Mouse (Mus musculus) stomach, embryonic 15.5 days (tissue): ENCODE data around the gene Kcnd3. TPM values are rescaled to one million over a fixed set of nuclear protein-coding genes. Genes with fewer than 3 reads are reported as not detected.

ENCODE experiments used
- ATAC-seq: fragments of 200-750 bp; cut with Nextera tagmentation; 2 replicates; pipeline ENCODE4 v1.8.0; 2017; ENCODE audit warnings: low read depth, moderate number of reproducible peaks, moderate TSS enrichment; ENCODE audit not compliant: insufficient read depth, low FRiP score
- H3K27ac ChIP-seq: fragments of 300-500 bp; sonication (generic); 2 replicates; pipeline ENCODE4 v1.5.1; 2015; ENCODE audit warnings: mild to moderate bottlenecking, inconsistent platforms
- H3K27me3 ChIP-seq: fragments of 300-500 bp; sonication (generic); replicated peaks from 2 replicates; pipeline ENCODE4 v1.6.1; 2015; ENCODE audit warnings: inconsistent platforms
- H3K36me3 ChIP-seq: fragments of 300-500 bp; sonication (generic); 2 replicates; pipeline ENCODE4 v1.6.1; 2015; ENCODE audit warnings: inconsistent platforms
- H3K4me1 ChIP-seq: fragments of 300-500 bp; sonication (generic); 2 replicates; pipeline ENCODE4 v1.6.1; 2015; ENCODE audit warnings: inconsistent platforms
- H3K4me2 ChIP-seq: fragments of 300-500 bp; sonication (generic); 2 replicates; pipeline ENCODE4 v1.6.1; 2015; ENCODE audit warnings: mild to moderate bottlenecking, inconsistent platforms
- H3K4me3 ChIP-seq: fragments of 300-500 bp; sonication (generic); replicated peaks from 2 replicates; pipeline ENCODE4 v1.5.1; 2015; ENCODE audit warnings: inconsistent platforms
- H3K9ac ChIP-seq: fragments of 300-500 bp; sonication (generic); 2 replicates; pipeline ENCODE4 v1.6.1; 2015; ENCODE audit warnings: inconsistent platforms
- H3K9me3 ChIP-seq: fragments of 300-500 bp; sonication (generic); 2 replicates; pipeline ENCODE4 v1.6.1; 2016; ENCODE audit warnings: inconsistent platforms
- WGBS: fragments of 180-500 bp; shearing (Covaris S2); methylation state at CpG from one replicate; pipeline ENCODE4 v1.1.7; 2015; 5-methylcytosine and 5-hydroxymethylcytosine counted together
- polyA plus RNA-seq: library from polyadenylated mRNA; unstranded; fragments of >200 nt; fragmentation: Nextera tagmentation; extraction: Ambion mirVana; gene quantifications from 2 replicates; pipeline ENCODE4 v1.2.1, GENCODE M21; 2015

The Kcnd3 gene
- polyA plus RNA-seq, 1 experiment from 2014 or later = 6.2 TPM

DNA sequence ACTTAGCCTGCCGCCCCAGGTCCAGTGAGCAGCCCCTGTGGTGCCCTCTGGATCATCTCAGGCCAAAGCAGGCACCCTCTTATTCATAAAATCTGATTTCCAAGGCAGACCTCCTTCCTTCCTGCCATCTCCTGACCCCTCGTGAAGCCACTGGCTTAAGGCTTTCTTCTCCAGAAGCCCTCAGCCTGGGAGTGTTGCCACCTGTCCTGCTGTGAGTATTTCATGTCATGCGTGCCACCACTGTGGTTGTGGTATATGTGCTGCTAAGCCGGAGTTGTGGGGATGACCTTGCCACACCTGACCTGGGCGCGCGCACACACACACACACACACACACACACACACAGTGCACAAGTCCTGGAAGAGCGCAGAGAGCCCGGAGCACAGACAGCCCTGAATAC is 117.8 kb downstream of the Kcnd3 start:
- H3K36me3 ChIP-seq = no peaks in the 10 kb centered on the region
- H3K9me3 ChIP-seq = no peaks in the 10 kb centered on the region
- no peaks in the 10 kb centered on the region for H3K4me1 ChIP-seq
- no peak overlapping the region for H3K4me2 ChIP-seq
- no peak overlapping the region for H3K27ac ChIP-seq
- H3K4me3 ChIP-seq = no peak overlapping the region
- WGBS = 65% methylated on average over 9 of the region's 9 CpGs
- H3K27me3 ChIP-seq = no peaks in the 10 kb centered on the region
- ATAC-seq = no peak
- H3K9ac ChIP-seq = no peak overlapping the region

DNA sequence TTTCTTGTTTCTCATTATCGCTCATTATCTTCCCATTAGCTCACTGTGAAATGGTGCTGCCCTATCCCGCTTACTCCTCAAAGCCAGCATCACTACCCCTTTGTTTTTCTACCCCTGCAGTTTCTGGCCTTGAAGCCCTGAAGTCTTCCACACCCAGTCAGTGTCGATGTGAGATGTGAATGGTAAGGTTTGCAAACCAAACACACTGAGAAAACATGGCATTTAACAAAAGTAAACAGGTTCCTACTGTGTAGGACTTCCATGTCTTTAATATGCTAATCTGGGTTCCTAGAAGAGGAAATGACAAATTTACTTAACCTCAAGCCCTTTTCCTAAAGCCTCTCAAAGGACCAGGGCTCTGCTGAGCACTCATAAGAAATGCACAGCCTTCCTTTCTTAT is 118.7 kb downstream of the Kcnd3 start:
- ATAC-seq = no peak
- Histone ChIP-seq H3K9me3 (no peaks in the 10 kb centered on the region), H3K36me3 (no peaks in the 10 kb centered on the region), H3K4me1 (no peaks in the 10 kb centered on the region), H3K4me2 (no peak overlapping the region), H3K4me3 (no peak overlapping the region), H3K27me3 (no peaks in the 10 kb centered on the region), H3K9ac (no peak overlapping the region), H3K27ac (no peak overlapping the region)
- WGBS = 46% methylated on average over 3 of the region's 3 CpGs

DNA sequence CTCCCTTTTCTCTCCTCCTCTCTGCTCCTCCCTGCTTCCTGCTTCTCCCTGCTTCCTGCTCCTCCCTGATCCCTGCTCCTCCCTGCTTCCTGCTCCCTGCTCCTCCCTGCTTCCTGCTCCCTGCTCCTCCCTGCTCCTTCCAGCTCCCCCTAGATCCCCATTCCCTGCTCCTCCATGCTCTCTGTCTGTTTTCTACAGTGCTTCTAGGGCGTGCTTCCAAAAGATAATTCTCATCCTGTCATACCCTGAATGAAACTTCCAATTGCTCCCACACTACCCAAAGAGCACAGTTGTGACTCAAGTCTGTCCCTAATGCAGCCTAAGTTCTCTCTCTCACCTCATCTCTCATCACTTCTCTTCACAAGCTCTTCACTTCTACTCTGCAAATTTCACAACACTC is 119.8 kb downstream of the Kcnd3 start:
- no peak overlapping the region for H3K9ac ChIP-seq
- no peaks in the 10 kb centered on the region for H3K4me1 ChIP-seq
- H3K9me3 ChIP-seq = no peaks in the 10 kb centered on the region
- no peak overlapping the region for H3K4me2 ChIP-seq
- ATAC-seq = no peak
- no peaks in the 10 kb centered on the region for H3K27me3 ChIP-seq
- H3K27ac ChIP-seq = no peak overlapping the region
- 54% methylated on average over 1 of the region's 1 CpGs for WGBS
- H3K36me3 ChIP-seq = no peaks in the 10 kb centered on the region
- H3K4me3 ChIP-seq = no peak overlapping the region

DNA sequence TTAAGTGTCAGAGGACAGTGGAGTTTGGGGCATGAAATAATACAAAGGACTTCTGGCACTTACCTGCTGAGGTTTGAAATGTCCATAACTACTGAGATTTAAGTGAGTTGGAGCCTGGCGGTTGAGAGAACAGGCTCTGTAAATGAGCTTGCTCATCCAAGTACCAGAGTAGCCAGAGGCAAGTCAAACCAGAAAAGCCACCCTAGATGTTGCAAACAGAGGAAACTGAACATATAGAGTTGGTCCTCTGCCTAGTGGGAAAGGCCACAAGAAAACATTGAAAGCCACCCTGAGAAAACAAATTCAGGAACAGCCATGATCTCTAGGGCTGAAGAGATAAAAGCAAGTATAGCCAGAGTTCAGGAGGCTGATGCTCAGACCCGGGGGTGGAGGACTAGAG is 121.0 kb downstream of the Kcnd3 start:
- no peak for ATAC-seq
- Histone ChIP-seq H3K4me1 (no peaks in the 10 kb centered on the region), H3K36me3 (no peaks in the 10 kb centered on the region), H3K9ac (no peak overlapping the region), H3K27ac (no peak overlapping the region), H3K4me3 (no peak overlapping the region), H3K27me3 (no peaks in the 10 kb centered on the region), H3K4me2 (no peak overlapping the region), H3K9me3 (no peaks in the 10 kb centered on the region)
- 73% methylated on average over 2 of the region's 2 CpGs for WGBS

DNA sequence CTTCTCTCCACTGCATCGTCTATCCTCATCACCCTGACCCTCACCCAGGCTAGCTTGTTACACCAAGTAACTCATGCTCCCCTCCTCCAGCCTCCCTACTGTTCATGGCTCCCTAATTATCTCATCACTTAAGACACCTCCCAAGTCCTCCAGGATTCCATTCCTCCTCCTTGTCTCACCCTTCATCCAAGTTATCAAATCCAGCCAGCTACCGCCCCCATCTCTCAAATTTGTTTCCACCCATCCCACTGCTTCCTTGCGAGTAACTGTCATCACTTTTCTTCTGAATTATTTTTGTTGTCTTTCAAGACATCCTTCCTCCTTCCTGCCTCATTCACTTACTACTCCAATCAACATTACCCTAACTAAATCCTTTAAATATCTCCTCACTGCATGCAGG is 126.2 kb downstream of the Kcnd3 start:
- no peak for ATAC-seq
- WGBS = 71% methylated on average over 3 of the region's 3 CpGs
- H3K36me3 ChIP-seq = no peaks in the 10 kb centered on the region
- no peaks in the 10 kb centered on the region for H3K9me3 ChIP-seq
- no peak overlapping the region for H3K4me2 ChIP-seq
- no peak overlapping the region for H3K4me3 ChIP-seq
- H3K9ac ChIP-seq = no peak overlapping the region
- H3K27ac ChIP-seq = no peak overlapping the region
- no peaks in the 10 kb centered on the region for H3K4me1 ChIP-seq
- H3K27me3 ChIP-seq = no peaks in the 10 kb centered on the region

DNA sequence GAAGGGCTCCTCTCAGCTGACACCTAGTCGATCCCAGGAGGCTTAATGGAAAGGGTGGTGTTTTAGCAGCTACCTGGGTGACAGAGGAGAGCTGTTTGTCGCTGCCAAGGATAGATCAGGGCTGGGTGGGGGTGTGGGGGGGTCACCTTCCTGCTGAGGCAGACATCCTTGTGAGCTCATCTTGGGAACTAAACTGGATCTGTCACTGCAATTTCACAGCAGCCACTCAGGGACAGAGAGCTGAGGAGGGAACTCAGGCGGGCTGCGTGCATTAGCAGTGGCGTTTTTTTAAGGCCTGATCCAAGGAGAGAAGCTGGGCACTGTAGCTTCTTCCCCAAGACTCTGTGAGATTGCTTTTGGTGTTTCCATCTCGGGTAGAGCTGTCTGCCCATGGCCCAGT is 129.0 kb downstream of the Kcnd3 start:
- no peaks in the 10 kb centered on the region for H3K27me3 ChIP-seq
- H3K4me3 ChIP-seq = no peak overlapping the region
- H3K4me2 ChIP-seq = no peak overlapping the region
- no peaks in the 10 kb centered on the region for H3K4me1 ChIP-seq
- no peak overlapping the region for H3K27ac ChIP-seq
- H3K9me3 ChIP-seq = no peaks in the 10 kb centered on the region
- no peaks in the 10 kb centered on the region for H3K36me3 ChIP-seq
- ATAC-seq = no peak
- 64% methylated on average over 6 of the region's 6 CpGs for WGBS
- H3K9ac ChIP-seq = no peak overlapping the region

DNA sequence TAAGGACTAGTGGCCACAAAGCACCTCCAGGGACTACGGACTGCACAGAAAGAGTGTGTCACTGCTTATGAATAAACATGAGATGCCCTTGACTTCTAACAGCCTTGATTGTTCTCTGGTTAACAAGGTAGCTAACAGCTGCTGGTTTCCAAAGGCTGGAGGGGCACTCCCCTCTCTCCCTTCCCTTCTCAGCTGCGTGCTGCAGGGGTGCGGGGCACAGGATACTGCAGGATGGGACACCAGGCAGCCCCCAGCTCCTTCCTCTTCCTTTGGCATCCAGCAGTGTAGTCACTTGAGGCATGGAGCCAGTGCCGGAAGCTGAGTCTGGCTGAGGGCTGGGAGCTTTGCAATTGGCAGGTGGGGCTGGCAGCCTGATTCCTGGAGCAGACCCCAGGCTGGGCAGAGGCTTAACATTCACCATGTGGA is 133.6 kb downstream of the Kcnd3 start:
- WGBS = 49% methylated on average over 4 of the region's 4 CpGs
- H3K27ac ChIP-seq = no peak overlapping the region
- no peaks in the 10 kb centered on the region for H3K27me3 ChIP-seq
- no peaks in the 10 kb centered on the region for H3K36me3 ChIP-seq
- no peaks in the 10 kb centered on the region for H3K4me1 ChIP-seq
- H3K9me3 ChIP-seq = no peaks in the 10 kb centered on the region
- no peak overlapping the region for H3K4me3 ChIP-seq
- no peak overlapping the region for H3K4me2 ChIP-seq
- no peak overlapping the region for H3K9ac ChIP-seq
- ATAC-seq = no peak

GRCm38 (mm10) chr3:105590056-105590672 is 138.0 kb downstream of the Kcnd3 start:
- Histone ChIP-seq H3K9me3 (no peaks in the 10 kb centered on the region), H3K36me3 (no peaks in the 10 kb centered on the region), H3K4me2 (no peak overlapping the region), H3K9ac (no peak overlapping the region), H3K4me1 (no peaks in the 10 kb centered on the region), H3K4me3 (no peak overlapping the region), H3K27ac (no peak overlapping the region), H3K27me3 (no peaks in the 10 kb centered on the region)
- no peak for ATAC-seq
- WGBS = 79% methylated on average over 15 of the region's 15 CpGs

- Histone ChIP-seq H3K27ac (no peak overlapping the region), H3K4me1 (no peaks in the 10 kb centered on the region), H3K36me3 (no peaks in the 10 kb centered on the region), H3K4me3 (no peak overlapping the region), H3K27me3 (no peaks in the 10 kb centered on the region), H3K9me3 (no peaks in the 10 kb centered on the region), H3K4me2 (no peak overlapping the region), H3K9ac (no peak overlapping the region)
- 86% methylated on average over 1 of the region's 1 CpGs for WGBS
- no peak for ATAC-seq
Observed at GRCm38 (mm10) chr3:105591766-105592165, 139.6 kb downstream of the Kcnd3 start.

GRCm38 (mm10) chr3:105592246-105592645 is 140.1 kb downstream of the Kcnd3 start:
- H3K4me1 ChIP-seq = no peaks in the 10 kb centered on the region
- no peak overlapping the region for H3K27ac ChIP-seq
- H3K9me3 ChIP-seq = no peaks in the 10 kb centered on the region
- no peak for ATAC-seq
- H3K4me2 ChIP-seq = no peak overlapping the region
- WGBS = 82% methylated on average over 2 of the region's 2 CpGs
- no peak overlapping the region for H3K9ac ChIP-seq
- no peaks in the 10 kb centered on the region for H3K27me3 ChIP-seq
- H3K4me3 ChIP-seq = no peak overlapping the region
- H3K36me3 ChIP-seq = no peaks in the 10 kb centered on the region

DNA sequence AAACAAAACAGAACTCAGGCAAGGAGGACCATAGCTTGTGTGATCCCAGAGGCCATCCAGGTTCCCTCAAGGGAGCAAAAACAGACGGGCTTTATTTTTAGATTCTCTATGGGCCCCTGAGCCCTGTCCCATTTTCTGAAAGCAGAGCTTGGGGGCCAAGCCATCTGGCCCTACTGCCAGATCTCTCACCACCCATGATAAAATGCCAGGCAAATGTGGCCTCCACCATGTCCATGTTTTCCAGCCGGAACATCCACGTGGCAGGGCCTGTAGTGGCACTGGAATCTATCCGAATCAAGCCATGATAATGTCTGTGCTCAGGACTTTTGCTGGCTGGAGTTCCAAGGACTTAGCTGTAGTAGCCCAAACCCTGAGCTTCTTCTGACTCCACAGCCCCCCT is 148.4 kb downstream of the Kcnd3 start:
- Histone ChIP-seq H3K4me3 (no peak overlapping the region), H3K4me1 (no peaks in the 10 kb centered on the region), H3K27ac (no peak overlapping the region), H3K9ac (no peak overlapping the region), H3K4me2 (no peak overlapping the region), H3K9me3 (no peaks in the 10 kb centered on the region), H3K36me3 (no peaks in the 10 kb centered on the region), H3K27me3 (no peaks in the 10 kb centered on the region)
- WGBS = 84% methylated on average over 4 of the region's 4 CpGs
- ATAC-seq = no peak

DNA sequence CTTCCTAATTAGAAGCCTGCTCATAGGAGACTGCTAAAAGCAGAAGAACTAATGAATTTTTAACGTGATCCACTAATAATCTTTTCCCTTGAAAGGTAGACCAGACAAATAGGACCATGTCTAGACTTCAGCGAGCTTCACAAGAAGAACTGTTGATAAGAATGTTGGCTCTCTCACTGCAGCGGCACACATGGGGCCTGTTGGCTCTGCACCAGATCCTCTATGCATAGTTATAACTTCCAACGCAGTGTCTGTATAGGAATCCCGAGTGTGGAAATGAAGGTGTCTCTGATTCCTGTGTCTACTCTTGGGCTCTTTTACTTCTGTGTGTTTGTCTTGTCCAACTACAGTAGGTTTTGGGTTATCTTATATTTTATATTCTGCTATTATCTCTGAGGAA is 150.8 kb downstream of the Kcnd3 start:
- no peak for ATAC-seq
- Histone ChIP-seq H3K27ac (no peak overlapping the region), H3K9me3 (no peaks in the 10 kb centered on the region), H3K27me3 (no peaks in the 10 kb centered on the region), H3K9ac (no peak overlapping the region), H3K4me2 (no peak overlapping the region), H3K36me3 (no peaks in the 10 kb centered on the region), H3K4me3 (no peak overlapping the region), H3K4me1 (no peaks in the 10 kb centered on the region)
- 79% methylated on average over 5 of the region's 5 CpGs for WGBS

GRCm38 (mm10) chr3:105605726-105606125 is 153.6 kb downstream of the Kcnd3 start:
- no peak overlapping the region for H3K4me3 ChIP-seq
- no peak overlapping the region for H3K4me2 ChIP-seq
- no peak for ATAC-seq
- no peaks in the 10 kb centered on the region for H3K36me3 ChIP-seq
- no peaks in the 10 kb centered on the region for H3K27me3 ChIP-seq
- no peak overlapping the region for H3K27ac ChIP-seq
- H3K9ac ChIP-seq = no peak overlapping the region
- 72% methylated on average over 5 of the region's 5 CpGs for WGBS
- no peaks in the 10 kb centered on the region for H3K4me1 ChIP-seq
- no peaks in the 10 kb centered on the region for H3K9me3 ChIP-seq
